Mouse (Mus musculus): ENCODE data around the gene Cutal.

The Cutal gene

DNA sequence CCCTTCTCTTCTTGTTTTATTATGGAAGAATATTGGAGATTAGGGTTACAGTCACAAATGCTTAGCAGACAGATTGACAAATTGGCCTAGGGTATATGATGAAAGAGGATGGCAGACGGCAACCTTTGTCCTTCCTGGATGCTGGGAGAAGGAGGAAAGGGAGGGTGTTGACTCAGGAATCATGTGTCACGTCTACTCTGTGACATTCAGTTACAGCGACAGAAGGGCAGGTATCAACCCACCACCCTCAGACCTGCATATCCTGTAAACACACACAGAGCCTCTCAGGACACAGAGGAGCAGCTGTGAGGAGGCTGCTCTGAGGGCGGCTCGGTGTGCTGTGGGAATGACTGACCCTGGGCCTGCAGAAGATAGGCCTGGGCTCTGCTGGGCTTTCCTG, 9.0 kb downstream of the Cutal start:
- no peak for DNase-seq (ENCODE audit: inconsistent age in 2 of 2, low spot score in 1 of 2)

DNA sequence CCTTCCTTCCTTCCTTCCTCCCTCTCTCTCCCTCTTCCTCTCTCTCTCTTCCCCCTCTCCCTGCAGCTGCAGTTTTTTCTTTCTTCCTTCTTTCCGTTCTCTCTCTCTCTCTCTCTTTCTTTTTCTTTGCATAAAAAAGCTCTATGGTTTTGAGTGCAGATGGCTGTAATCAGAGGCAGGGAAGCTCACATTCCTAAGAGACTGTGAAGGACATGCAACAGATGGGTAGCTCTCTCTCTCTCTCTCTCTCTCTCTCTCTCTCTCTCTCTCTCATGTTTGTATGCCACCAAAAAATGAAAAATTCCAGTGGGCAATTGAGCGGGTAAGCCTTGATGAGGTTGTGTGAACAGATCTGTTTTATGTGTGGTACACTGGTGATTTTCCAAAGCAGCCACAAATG, 10.0 kb downstream of the Cutal start:
- DNase-seq (ENCODE audit: inconsistent age in 2 of 2, low spot score in 1 of 2) = no peak

DNA sequence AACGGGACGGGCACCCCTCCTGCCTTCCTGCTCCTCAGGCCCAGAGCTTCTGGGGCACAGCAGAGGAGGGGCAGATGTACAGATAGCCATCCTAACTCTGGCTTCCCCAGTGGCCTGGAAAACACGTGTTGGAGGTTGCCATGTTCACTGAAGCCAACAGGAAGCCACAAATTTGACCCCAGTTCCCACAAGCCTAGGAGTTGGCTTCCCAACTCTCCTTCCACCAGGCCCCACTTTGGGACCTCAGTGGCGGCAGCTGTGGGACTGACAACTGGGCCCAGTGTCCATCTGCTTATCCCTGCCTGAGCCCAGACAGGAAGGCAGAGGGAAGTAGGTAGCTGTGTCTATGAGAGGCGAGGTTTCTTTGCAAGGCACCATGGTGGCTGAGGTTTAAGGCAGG, 19.8 kb downstream of the Cutal start:
- no peak for DNase-seq (ENCODE audit: inconsistent age in 2 of 2, low spot score in 1 of 2)

DNA sequence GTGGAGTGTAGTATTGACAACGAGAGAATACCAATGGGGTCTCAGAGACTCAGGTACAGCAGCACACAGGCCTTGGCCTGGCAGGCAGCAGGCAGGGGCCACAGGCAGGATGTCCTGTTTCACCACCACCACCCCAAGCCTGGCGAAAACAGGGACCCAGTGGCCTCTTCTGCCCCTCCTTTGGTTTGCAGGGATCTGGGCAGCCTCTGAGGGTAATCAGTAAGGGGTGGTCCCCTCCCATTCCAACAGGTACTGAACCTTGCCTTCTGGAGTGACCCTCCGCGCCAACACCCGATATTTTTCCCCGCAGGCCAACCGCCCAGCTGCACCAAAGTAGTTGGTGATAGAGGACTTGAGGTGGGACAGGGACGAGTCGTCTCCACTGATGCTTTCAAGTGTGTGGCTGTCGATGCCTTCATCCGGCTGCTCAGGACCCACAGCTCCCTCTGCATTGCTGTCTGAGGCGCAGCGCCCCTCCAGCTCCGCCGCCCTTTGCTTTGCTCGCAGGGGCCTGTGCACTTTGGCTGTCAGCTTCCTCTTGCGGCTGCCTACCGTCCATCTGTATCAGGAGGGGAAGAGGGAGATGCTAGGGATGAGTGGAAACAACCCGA, 21.4 kb downstream of the Cutal start:
- no peak for DNase-seq (ENCODE audit: inconsistent age in 2 of 2, low spot score in 1 of 2)

DNA sequence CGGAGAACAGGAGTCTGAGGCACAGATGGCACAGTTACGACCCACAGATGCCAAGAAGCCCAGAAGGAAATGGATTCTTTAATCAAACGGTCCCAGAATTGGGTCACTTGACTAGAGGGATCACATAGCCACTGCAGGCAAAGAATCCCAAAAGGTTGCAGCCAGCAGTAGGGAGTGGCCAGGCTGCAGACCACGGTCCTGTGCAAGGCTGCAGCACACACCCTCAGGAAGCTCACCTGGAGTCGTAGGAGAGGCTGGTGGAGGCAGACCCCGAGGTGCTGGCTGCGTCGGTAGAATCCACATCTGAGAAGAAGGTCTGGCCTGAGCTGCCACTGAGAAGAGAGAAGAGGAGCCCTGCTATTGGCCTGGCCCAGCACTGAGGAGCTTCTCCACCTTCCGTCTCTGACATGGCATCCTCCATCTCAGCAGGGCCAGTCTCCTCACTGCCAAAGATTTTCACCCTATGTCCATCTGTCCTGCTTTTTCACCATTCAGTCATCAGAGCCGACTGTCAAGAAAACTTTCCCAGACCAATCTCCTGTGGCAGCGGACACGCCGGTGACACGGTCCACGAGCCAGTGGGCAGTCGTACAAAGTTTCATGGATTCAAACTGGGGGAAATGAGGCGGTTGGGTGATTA, 22.7 kb downstream of the Cutal start:
- DNase-seq (ENCODE audit: inconsistent age in 2 of 2, low spot score in 1 of 2) = no peak

DNA sequence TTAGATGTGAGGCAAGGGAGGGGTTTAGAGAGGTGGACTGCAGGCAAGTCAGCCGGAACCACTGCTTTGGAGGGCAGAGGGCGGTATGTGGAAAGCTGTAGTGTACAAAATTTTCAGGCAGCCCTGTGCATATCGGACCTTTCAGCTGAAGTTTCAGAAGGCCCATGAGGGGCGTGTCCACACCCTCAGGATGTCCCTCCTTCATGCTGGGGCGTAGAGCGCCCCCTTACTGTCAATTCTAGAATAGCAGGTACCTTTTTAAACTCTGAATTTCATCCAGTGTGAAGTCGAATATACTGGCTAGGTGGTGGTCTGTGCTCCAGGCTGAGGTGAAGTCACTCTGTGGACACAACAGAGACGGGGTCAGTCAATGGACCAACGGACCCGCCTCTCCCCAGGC, 23.6 kb downstream of the Cutal start:
- DNase-seq (ENCODE audit: inconsistent age in 2 of 2, low spot score in 1 of 2) = peak; percentile 35 to 68

DNA sequence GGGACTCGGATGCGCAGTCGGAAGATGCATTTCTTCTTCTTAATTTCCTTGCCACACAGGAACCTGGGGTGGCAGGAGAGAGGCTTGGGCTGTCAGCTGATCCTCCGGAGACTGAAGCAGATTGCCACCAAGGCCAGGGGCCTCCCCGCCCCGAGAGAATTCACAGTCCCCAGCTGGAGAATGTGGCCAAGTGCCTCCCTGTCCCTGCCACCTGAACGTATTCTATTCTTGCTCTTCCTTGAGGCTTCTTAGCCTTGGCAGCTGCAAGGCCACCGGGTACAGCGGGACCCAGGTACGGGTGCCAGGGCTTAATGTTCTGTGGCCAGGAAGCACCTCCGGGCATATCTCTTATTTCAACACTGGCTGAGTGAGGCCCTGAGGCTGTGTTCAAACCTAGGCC, 25.5 kb downstream of the Cutal start:
- DNase-seq (ENCODE audit: inconsistent age in 2 of 2, low spot score in 1 of 2) = peak in 1 of 2 experiments; percentile 31

DNA sequence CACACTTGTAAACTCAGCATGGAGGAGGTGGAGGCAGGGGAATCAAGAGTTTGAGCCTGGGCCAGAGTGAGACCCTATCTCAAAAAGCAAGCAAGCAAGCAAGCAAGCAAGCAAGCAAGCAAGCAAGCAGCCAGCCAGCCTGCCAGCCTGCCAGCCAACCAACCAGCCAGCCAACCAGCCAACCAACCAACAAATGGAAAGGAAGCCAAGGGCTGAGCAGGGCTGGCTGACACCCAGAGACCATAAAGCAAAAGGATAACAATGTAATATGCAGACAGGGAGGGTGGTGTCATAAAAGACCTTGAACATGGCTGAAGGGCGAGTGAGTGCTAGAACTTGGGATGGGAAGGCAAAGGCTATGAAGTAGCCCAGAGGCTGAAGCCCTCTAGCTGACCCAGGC, 26.2 kb downstream of the Cutal start:
- peak in 1 of 2 experiments; percentile 73 for DNase-seq (ENCODE audit: inconsistent age in 2 of 2, low spot score in 1 of 2)

DNA sequence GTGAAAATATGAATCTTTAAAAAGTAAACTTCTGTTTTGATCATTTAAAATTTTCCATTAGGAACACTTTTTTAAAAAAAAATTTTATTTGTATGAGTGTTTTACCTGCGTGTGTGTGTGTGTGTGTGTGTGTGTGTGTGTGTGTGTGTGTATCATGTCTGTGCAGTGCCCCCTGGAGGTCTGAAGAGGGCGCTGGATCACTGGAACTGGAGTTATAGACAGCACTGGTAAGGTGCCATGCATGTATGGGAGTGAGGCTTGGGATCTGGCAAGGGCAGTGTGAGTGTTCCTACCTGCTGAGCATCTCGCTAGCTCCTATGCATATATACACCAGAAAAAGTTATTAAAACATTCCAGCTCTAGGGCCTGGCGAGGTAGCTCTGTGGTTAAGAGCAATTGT, 27.5 kb downstream of the Cutal start:
- DNase-seq (ENCODE audit: inconsistent age in 2 of 2, low spot score in 1 of 2) = no peak

DNA sequence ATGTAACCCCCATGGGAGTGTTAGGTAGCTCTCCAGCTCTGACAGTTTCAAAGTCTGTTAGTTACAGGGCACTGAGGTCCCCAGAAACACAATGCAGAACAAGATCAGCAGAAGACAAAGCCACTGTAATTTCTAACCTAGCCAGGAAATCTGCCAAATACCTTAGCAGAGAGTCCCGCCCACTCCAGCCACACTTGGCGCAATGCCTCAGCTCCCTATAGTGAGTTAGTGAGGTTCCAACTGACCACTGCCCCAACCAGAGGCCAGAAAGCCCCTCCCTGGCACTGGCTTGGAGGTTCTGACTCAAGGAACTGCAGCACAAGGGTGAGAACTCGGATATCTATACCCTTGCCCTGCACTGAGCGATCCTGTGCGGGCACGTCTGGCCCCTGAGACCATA, 28.5 kb downstream of the Cutal start:
- DNase-seq (ENCODE audit: inconsistent age in 2 of 2, low spot score in 1 of 2) = peak; percentile 20 to 47

DNA sequence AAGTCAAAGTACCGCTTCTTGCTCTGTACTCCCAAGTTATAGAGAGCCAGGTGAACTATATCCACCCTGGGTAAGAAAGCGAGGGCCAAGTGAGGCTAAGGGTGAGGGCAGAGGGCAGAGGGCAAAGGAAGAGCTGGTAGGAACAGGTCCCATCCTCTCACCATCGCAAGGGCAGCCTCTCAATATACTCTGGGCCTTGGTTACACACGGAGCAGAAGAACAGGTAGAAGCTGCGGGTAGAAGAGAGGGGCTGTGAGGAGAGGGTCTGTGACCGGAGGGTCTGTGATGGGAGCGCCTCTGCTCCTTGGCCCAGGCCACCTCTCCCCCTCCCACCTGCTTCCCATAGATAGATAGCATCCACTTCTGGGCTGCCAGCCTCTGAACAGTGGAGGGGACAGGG, 29.0 kb downstream of the Cutal start:
- peak in 1 of 2 experiments; percentile 15 for DNase-seq (ENCODE audit: inconsistent age in 2 of 2, low spot score in 1 of 2)

DNA sequence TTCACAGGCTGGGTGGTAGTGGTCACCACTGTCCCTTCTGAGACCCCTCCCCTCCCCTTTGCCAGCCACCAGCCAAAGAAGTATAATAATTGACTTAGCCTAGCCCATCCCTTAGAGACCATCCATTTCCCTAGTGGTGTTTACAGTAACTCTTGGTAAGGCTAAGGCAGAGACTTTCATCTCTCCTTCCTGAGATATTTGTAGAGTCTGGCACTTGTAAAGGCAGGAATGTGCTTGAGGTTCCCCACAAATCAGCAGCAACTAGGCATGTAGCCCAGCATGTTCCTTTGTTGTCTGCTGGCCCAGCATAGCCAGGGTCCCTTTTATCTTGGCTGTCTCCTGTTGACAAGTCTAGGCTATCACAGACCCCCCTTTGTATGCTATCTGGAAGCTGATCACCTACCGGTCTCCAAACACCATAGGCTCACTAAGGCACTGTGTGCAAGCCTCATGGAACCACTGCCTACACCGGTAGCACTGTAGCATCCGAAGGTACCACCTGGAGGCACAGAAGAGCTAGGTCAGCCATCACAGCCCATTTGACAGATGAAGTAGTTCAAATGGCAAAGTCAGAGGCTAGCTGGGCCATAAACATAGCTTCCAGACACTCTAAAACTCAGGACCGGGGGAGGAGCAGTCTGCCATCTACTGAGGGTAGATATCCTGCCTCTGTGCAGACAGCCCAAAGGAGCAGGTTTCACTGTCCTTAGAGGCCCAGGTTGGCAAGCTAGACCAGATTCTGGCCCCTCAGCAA, 29.6 kb downstream of the Cutal start:
- peak; percentile 37 to 61 for DNase-seq (ENCODE audit: inconsistent age in 2 of 2, low spot score in 1 of 2)

DNA sequence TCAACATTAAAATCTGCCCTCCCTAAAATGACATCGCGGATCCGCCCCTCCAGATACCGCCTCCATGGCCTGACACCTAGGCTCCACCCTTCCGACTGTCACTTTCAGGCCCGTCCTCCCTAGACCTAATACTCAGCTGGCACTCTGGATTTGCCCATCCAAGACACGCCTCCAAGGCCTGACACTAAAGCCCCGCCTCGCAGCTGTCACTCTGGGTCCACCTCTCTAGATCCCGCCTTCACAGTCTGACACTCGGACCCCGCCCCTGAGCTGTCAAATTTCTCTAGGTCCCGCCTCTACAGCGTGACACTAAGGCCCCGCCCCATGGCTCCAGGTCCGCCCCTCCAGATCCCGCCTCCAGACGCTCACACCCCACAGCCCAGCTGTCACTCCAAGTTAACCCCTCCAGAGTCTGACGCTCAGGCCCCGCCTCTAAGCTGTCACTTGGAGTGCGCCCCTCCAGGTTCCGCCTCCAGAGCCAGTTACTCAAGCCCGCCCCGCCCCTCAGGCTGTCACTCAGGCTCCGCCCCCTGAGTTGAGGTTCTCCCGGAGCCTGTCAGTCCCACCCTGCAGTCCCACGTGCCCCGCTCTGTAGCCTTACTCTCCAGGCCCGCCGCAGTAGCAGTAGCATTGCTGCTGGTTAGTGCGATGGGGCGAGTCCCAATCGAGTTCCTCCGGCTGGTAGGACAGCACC, 30.8 kb downstream of the Cutal start:
- DNase-seq (ENCODE audit: inconsistent age in 2 of 2, low spot score in 1 of 2) = peak; percentile 99 to 100

DNA sequence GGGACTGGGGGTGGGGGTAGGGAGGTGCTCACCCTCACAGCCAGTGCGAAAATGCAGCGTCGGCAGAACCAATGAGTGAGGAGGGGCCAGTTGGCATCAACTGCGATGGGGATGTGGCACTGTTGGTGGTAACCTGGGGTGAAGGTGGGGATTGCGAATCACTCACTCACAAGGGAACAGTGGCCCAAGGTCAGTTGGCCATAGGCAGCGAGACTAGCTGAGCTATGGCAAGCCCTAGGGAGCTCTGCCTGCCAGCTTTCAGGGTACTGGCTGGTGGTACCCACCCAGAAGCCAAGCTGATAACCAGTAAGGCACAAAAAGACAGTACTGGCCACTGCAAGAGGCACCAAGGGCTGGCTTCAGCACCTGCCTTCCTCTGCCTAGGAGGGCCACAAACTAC, 32.2 kb downstream of the Cutal start:
- peak in 1 of 2 experiments; percentile 33 for DNase-seq (ENCODE audit: inconsistent age in 2 of 2, low spot score in 1 of 2)

DNA sequence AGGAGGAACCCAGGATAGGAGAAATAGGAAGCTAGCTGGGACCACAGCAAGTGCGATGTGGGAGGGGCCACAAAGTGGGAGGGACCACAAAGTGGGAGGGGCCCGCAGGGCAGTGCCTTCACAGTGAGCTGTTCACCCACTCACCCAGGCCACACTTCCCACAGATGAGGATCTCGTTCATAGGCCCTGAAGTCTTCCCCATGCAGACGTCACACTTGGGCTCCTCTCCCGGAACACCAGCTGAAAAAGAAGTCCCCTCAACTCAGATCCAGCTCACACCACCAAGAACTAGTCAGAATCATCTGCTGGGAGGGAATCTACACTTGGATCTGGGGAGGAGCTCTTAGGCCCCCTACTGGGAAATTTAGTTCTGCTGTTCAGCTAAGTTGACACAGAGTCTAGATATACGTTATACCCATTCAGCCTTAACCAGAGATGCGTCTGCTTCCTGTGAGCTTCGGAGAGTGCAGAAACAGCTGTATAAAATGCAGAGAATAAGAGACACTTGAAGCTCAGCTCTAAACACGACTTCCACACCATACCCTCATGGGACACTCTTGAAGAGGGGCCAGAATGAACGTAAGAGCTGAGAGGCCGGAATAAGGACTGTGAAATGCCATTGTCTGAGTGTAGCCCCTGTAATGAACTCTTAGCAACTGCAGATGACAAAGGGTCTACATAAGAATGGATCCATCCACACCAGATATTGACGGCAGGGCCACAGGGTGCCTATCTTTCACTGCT, 32.8 kb downstream of the Cutal start:
- peak; percentile 58 to 77 for DNase-seq (ENCODE audit: inconsistent age in 2 of 2, low spot score in 1 of 2)

DNA sequence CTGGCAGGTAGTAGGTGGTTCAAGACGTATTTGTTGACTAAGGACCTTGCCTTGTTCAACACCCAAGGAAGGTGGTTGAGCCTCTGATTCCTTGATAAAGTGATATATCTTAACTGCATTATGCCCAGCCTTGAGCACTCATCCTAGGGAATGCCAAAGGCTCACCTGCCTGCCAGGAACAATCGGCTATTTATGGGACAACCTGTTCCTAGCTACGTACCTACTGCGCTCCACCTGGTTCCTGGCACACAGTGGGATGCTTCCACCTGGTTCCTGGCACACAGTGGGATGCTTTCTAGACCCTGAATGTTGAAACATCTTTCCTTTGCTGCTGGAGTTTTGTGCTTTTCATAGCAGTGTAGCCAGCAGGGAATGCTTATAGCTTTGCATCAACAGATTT, 35.5 kb downstream of the Cutal start:
- DNase-seq (ENCODE audit: inconsistent age in 2 of 2, low spot score in 1 of 2) = no peak

DNA sequence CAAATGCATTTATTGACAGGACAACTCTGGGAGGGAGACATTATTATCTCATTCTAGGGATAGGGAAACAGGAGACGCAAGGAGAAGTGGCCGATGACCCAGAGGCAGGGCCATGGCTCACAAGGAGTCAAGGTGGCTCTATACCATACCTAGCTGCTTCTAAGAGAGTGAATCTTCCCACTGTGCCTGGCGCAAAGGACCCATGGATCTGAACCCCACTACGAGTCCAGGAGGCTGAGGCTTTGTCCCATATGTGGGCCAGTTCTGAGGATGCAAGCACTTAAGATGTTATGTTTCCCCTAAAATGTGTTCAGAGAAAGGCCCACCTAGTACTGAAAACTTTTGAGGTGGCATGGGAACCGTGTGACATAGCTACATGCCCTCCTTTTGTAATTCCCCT, 37.7 kb downstream of the Cutal start:
- DNase-seq (ENCODE audit: inconsistent age in 2 of 2, low spot score in 1 of 2) = no peak

DNA sequence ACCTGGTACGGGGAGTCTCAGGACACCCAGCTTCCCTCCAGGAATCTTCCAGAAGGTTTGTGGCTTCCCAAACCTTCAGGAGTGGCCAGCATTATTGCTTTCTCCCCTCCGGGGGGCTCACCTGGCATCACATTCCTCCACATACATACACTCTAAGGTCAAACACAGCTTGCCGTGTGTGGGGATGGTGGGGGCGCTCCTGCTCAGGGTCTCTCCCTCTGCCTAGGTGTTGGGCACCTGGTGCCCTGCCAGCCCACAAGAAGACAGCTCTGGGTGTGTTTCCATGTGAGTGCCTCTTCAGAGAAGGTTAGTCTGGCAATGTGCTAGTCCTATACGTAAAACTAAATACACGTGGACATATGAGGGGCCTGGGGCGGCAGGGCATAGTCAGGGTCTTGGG, 38.4 kb downstream of the Cutal start:
- no peak for DNase-seq (ENCODE audit: inconsistent age in 2 of 2, low spot score in 1 of 2)

DNA sequence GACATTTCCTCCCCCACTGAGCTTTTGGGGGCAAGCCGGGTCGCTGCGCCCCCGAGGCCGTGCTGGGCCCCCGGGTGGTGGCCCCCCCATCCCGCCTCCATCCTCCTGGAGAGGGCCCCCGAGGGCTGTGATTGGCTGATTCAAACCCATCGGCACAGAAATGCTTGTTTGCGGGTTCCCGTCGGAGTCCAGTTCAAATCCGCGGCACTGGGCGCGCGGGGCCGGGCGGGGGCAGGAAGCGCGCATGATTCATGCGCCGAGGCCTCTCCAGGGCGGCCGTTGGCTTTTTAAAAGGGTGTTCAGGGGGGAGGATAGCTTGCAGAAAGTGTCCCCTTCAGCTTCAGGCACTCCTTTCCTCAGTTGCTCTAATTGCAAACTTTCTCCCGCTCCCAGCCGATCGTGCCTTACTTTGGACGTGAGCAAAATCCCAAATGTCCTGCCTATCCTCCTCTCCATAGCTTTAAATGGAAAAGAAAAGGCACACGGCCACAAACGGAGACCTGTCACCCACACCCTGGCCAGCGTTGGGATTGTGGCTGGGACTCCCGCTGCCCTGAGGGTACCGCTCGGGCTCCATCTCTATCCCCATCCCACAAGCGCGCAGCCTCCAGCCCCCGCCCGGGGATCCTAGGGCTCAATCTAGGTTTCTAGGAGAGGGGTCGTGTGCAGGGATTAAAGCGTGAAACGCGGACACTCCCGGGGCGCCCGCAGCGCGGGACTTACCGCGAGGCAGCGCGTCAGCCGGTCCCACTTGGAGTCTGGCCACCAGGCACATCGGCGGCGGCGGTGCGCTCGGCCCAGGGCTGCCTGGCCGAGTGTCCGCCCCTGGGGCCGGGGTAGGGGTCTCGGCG, 39.2 kb downstream of the Cutal start, which contains the start of gene Phf19:
TSS of gene Phf19 (minus strand) at position 809 of the 851 bp plus-strand sequence.
- DNase-seq (ENCODE audit: inconsistent age in 2 of 2, low spot score in 1 of 2) = peak; percentile 55 to 81

Data from adrenal gland, adult (tissue).